Mouse (Mus musculus) cerebellum, adult 2 months (tissue): ENCODE measurements around the gene Vps13d. TPM values are rescaled to one million over a fixed set of nuclear protein-coding genes. Genes with fewer than 3 reads are reported as not detected.

Source experiments
- DNase-seq, 2 experiments: peaks; one replicate each; pipeline ENCODE4 v3.0.0; 2021
- H3K27ac ChIP-seq: fragments of 200-500 bp; 2 replicates; pipeline ENCODE4 v1.5.1; 2012; ENCODE audit warnings: low read length, control low read depth, inconsistent platforms; ENCODE audit not compliant: insufficient read depth
- H3K27me3 ChIP-seq: fragments of 200-500 bp; 2 replicates; pipeline ENCODE4 v1.6.1; 2012; ENCODE audit warnings: inconsistent platforms, mild to moderate bottlenecking, low read length, moderate library complexity; ENCODE audit not compliant: control insufficient read depth, insufficient read depth
- H3K4me1 ChIP-seq: fragments of 200-500 bp; 2 replicates; pipeline ENCODE4 v1.6.1; 2011; ENCODE audit warnings: low read length; ENCODE audit not compliant: control insufficient read depth, insufficient read depth
- H3K4me3 ChIP-seq: fragments of 200-500 bp; replicated peaks from 2 replicates; pipeline ENCODE3; 2011; ENCODE audit warnings: mild to moderate bottlenecking, low read depth, low read length, control low read depth; ENCODE audit not compliant: insufficient read depth
- CTCF ChIP-seq: fragments of 200-500 bp; IDR thresholded peaks from 2 replicates; pipeline ENCODE4 v1.5.1; 2011; ENCODE audit warnings: low read depth, mild to moderate bottlenecking, control low read depth, low read length, moderate library complexity, borderline replicate concordance; ENCODE audit not compliant: insufficient read depth
- POLR2A ChIP-seq: fragments of 200-500 bp; IDR thresholded peaks from 2 replicates; pipeline ENCODE4 v1.6.1; 2011; ENCODE audit warnings: low read length, control low read depth, borderline replicate concordance; ENCODE audit not compliant: insufficient read depth
- WGBS: fragments of 180-500 bp; shearing (Covaris S2); methylation state at CpG from one replicate; pipeline ENCODE4 v1.1.7; 2018; 5-methylcytosine and 5-hydroxymethylcytosine counted together
- polyA plus RNA-seq: library from polyadenylated mRNA; depleted of rRNA; stranded (reverse); fragments of >200 nt; gene quantifications from 2 replicates; pipeline ENCODE4 v1.2.3, GENCODE M21; 2012

The Vps13d gene
- polyA plus RNA-seq, 1 experiment: 51.9 TPM

GRCm38 (mm10) chr4:145045312-145046031, 149.3 kb downstream of the Vps13d start:
- WGBS: 84% methylated on average over 5 of the region's 5 CpGs

DNA sequence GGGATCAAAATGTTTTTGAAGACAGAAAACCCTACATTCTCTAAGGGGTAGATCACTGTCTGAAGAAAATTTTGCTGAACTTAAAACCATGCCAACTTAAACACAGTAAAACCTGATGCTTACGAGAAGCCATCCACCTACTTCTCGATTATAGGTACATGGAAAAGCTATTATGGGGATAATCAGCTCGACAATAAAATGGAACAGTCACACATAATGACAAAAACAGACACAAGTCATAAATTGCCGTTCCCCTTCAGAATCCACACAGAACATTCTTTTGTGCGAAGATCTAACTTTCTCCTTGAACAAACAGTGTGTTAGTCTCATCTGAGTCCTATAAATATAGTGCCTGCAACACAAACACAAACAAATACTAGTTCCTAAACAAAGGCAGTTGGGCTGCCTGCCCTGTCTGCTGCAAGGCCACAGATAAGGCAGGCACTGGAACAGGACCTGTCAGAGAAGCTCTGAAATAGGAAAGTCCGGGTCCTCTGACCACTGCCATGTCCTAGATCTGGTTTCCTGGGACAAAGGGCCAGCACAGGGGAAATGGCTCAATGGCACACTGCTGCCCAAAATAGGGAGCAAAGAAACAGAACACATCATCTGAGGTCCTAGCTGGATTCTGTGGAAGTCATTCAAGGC, 153.5 kb downstream of the Vps13d start:
- DNase-seq: no peak
- 90% methylated on average over 6 of the region's 6 CpGs for WGBS
- Histone ChIP-seq H3K27me3 (no peaks in the 10 kb centered on the region; the same call in 1 of the 2 replicates), H3K4me1 (no peaks in the 10 kb centered on the region), H3K4me3 (no peak overlapping the region), H3K27ac (no peak overlapping the region)
- TF ChIP-seq POLR2A: no peak
- no peak for TF ChIP-seq CTCF

More at GRCm38 (mm10) chr4:145045312-145046031, 149.3 kb downstream of the Vps13d start:
- H3K4me3 ChIP-seq: no peak overlapping the region
- TF ChIP-seq POLR2A (no peak), CTCF (no peak)
- no peaks in the 10 kb centered on the region for H3K27me3 ChIP-seq
- no peaks in the 10 kb centered on the region for H3K4me1 ChIP-seq
- H3K27ac ChIP-seq: no peak overlapping the region
- no peak for DNase-seq

DNA sequence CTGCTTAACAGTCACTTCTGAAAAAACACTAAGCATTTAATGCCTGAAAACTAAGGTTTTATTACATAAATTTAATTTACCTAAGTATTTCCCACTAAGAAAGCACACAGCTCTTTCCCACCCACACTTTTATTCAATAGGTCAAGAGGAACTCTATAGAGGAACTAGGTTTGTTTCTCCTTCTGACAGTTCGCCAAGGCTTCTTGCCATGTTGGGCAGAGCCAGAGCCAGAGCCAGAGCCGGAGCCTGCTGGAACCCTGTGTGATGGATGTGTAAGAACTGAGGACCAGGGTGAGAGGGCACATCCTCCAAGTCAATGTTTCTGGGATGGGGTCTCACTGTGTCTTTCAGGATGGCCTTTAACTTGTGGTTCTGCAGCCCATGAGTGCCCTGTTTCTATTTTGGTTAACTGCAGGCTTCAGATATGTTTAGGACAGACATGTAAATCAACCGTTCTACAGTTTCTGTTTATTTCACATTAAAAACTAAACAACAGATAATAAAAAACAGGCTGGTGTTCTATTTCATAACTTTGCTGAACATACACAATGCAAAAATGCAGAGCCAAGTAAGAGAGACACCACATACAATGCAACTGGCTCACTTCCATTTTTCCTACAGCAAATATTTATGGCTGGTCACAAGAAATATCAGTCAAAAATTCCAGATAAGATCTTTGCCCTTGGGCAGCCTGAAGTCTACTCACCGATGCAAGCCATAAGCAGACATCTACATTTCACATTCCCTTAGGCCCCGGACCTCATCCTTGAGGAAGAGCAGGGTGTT, 157.0 kb downstream of the Vps13d start:
- H3K27ac ChIP-seq: no peak overlapping the region
- TF ChIP-seq CTCF (no peak), POLR2A (no peak)
- no peak overlapping the region for H3K4me3 ChIP-seq
- peak in 1 of 2 experiments; percentile 27 for DNase-seq
- H3K4me1 ChIP-seq: no peaks in the 10 kb centered on the region; the same call in 1 of the 2 replicates
- H3K27me3 ChIP-seq: no peaks in the 10 kb centered on the region; the same call in 1 of the 2 replicates
- WGBS: 70% methylated on average over 5 of the region's 5 CpGs

DNA sequence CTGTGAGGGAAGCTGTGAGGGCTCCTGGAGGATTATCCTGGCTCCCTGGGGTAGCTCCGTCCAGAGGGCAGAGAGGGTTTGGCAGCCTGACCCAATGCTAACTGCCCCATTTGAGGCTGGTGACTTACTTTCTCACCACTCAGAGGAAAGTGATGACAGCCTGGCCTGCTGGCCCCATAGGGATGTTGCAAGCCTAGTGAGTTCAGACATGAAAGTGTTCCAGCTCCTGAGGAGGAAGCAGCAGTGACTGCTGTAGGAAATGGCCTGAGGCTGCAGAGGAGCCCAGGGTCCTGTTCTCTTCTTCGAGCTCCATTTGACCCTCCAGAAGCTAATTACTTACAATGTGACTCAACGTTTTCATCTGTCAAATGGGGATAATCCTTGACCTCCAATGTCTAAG, 157.8 kb downstream of the Vps13d start:
- TF ChIP-seq POLR2A (no peak), CTCF (no peak)
- WGBS: 58% methylated on average over 3 of the region's 3 CpGs
- no peak overlapping the region for H3K4me3 ChIP-seq
- DNase-seq: no peak
- no peaks in the 10 kb centered on the region; the same call in 1 of the 2 replicates for H3K4me1 ChIP-seq
- H3K27me3 ChIP-seq: no peaks in the 10 kb centered on the region; the same call in 1 of the 2 replicates
- no peak overlapping the region for H3K27ac ChIP-seq

DNA sequence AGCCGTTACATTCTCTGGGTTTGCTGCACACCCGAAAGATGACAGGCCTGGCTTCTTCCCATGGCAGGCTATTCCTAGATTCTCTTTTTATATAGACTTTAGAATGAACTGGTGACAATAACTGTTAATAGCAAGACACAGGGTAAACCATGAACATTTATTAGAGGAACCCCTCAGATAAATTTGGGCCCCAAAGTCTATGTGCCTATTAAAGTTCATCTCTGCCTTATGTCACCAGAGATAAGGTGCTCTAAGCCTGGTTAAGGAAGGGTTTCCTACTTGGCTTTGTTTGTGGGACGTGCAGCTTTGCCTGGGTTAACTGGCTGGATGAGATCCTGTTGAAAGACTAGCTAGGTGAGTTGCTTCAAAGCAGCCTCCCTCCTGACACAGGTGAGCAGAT, 159.4 kb downstream of the Vps13d start:
- H3K27me3 ChIP-seq: no peaks in the 10 kb centered on the region; the same call in 1 of the 2 replicates
- WGBS: 69% methylated on average over 3 of the region's 3 CpGs

DNA sequence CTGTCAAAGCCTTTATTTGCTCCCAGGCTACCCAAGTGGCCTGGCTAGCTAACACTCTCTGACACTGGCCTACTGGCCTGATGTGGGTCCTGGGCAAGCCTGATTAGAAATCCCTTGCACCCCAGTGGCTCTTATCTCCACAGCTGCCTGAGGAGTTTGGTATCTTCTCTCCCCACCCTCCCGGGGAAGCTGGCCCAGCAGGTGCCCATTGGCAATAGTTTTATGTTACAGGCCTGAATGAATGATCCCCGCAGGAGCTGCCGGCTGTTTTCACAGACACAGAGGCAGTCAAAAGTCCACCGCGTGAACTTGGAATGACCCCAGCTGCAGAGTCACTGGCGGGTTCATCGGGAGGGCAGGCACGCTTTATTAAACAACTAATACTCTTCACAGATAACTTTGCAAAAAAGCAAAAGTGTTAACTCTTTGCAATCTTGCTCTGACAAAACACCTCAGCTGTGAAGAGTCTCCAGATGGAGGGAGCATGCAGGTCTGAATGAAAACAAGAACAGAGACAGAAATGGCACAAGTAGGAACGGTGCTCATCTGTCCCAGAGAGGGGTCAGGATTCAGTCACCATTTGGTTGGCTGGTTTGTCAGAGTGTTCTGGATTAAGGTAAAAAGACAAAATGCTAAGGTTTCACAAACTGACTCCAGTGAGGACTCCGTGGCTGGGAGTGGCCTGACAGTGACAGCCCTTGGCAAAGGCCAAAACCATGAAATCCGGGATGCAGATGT, 160.1 kb downstream of the Vps13d start:
- DNase-seq: peak in 1 of 2 experiments; percentile 15
- Histone ChIP-seq H3K27ac (no peak overlapping the region; the same call in 1 of the 2 replicates), H3K27me3 (no peaks in the 10 kb centered on the region; the same call in 1 of the 2 replicates), H3K4me1 (no peaks in the 10 kb centered on the region; the same call in 1 of the 2 replicates), H3K4me3 (no peak overlapping the region)
- TF ChIP-seq CTCF (no peak), POLR2A (no peak)
- WGBS: 33% methylated on average over 11 of the region's 11 CpGs

More for the DNA sequence above, 159.4 kb downstream of the Vps13d start:
- no peak for DNase-seq
- no peaks in the 10 kb centered on the region; the same call in 1 of the 2 replicates for H3K4me1 ChIP-seq
- H3K4me3 ChIP-seq: no peak overlapping the region
- no peak for TF ChIP-seq CTCF
- TF ChIP-seq POLR2A: no peak
- H3K27ac ChIP-seq: no peak overlapping the region; the same call in 1 of the 2 replicates

DNA sequence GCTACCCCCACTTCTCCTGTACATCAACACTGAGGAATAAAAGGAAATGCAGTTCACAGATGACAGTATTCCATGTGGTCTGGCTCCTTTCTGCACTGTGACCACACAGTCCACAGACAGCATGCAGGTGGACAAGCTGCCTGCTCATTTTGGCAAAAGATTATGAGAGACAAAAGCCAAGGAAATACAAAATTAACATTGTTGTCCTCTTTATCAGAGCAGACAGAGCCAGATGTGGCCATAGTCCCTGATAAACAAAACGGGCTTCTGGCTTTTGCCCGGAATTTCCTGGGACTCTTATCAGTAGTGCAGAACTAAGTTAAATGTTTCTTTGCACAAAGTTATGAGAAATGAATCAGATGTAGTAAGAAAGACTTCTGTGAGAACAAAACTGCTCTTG, 161.4 kb downstream of the Vps13d start:
- H3K27me3 ChIP-seq: no peaks in the 10 kb centered on the region; the same call in 1 of the 2 replicates
- 77% methylated on average over 2 of the region's 2 CpGs for WGBS
- H3K4me1 ChIP-seq: no peaks in the 10 kb centered on the region; the same call in 1 of the 2 replicates
- no peak overlapping the region for H3K4me3 ChIP-seq
- DNase-seq: no peak
- no peak for TF ChIP-seq POLR2A
- TF ChIP-seq CTCF: no peak
- H3K27ac ChIP-seq: no peak overlapping the region
